Mouse (Mus musculus) forebrain, embryonic 15.5 days (tissue): Measurements from ENCODE around the gene Pear1. TPM values are rescaled to one million over a fixed set of nuclear protein-coding genes. Genes with fewer than 3 reads are reported as not detected.

Source experiments
- ATAC-seq: fragments of 200-750 bp; cut with Nextera tagmentation; replicated peaks from 2 replicates; pipeline ENCODE4 v1.8.0; 2017; ENCODE audit warnings: mild to moderate bottlenecking, moderate TSS enrichment, moderate library complexity
- H3K27ac ChIP-seq: fragments of 300-500 bp; sonication (generic); replicated peaks from 2 replicates; pipeline ENCODE4 v1.5.1; 2015; ENCODE audit warnings: mild to moderate bottlenecking, inconsistent platforms
- H3K27me3 ChIP-seq: fragments of 300-500 bp; sonication (generic); 2 replicates; pipeline ENCODE4 v1.6.1; 2015; ENCODE audit warnings: inconsistent platforms
- H3K36me3 ChIP-seq: fragments of 300-500 bp; sonication (generic); 2 replicates; pipeline ENCODE4 v1.6.1; 2015; ENCODE audit warnings: mild to moderate bottlenecking, inconsistent platforms
- H3K4me1 ChIP-seq: fragments of 300-500 bp; sonication (generic); 2 replicates; pipeline ENCODE4 v1.6.1; 2015; ENCODE audit warnings: inconsistent platforms
- H3K4me2 ChIP-seq: fragments of 300-500 bp; sonication (generic); replicated peaks from 2 replicates; pipeline ENCODE4 v1.6.1; 2015; ENCODE audit warnings: mild to moderate bottlenecking, inconsistent platforms
- H3K4me3 ChIP-seq: fragments of 300-500 bp; sonication (generic); 2 replicates; pipeline ENCODE4 v1.5.1; 2015; ENCODE audit warnings: mild to moderate bottlenecking, inconsistent platforms
- H3K9ac ChIP-seq: fragments of 300-500 bp; sonication (generic); replicated peaks from 2 replicates; pipeline ENCODE4 v1.6.1; 2015; ENCODE audit warnings: mild to moderate bottlenecking, inconsistent platforms
- H3K9me3 ChIP-seq: fragments of 300-500 bp; sonication (generic); 2 replicates; pipeline ENCODE4 v1.6.1; 2016; ENCODE audit warnings: inconsistent platforms
- WGBS: fragments of 180-500 bp; shearing (Covaris S2); methylation state at CpG from one replicate; pipeline ENCODE4 v1.1.7; 2015; ENCODE audit warnings: mixed read lengths; 5-methylcytosine and 5-hydroxymethylcytosine counted together
- polyA plus RNA-seq: library from polyadenylated mRNA; unstranded; fragments of >200 nt; fragmentation: Nextera tagmentation; extraction: Ambion mirVana; gene quantifications from 2 replicates; pipeline ENCODE4 v1.2.1, GENCODE M21; 2015

Gene Pear1
- polyA plus RNA-seq, 1 experiment from 2014 or later: 4.7 TPM

DNA sequence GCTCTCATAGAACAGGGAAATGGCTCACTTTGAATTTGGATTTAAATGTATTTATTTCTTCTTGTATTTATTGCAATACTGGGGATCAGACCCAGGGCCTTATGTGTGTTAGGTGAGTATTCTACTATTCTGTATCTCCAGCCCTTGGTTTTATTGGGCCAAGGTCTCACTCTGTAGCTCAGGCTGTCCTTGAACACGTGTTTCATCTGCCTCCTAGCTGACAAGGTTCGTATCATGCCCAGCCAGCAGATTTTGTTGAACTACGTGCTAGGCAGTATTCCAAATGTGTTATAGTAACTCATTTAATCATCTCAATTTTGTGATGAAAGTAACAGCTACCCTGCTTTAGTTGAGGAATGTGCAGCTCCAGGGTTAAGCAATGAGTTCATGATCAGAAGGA lies 82.1 kb downstream of the Pear1 start:
- WGBS: 78% methylated on average over 3 of the region's 3 CpGs
- H3K27me3 ChIP-seq: no peaks in the 10 kb centered on the region
- no peak overlapping the region for H3K27ac ChIP-seq
- H3K36me3 ChIP-seq: peaks cover 23% of the 10 kb centered on the region
- no peak overlapping the region for H3K4me3 ChIP-seq
- H3K4me2 ChIP-seq: no peak overlapping the region
- no peaks in the 10 kb centered on the region for H3K9me3 ChIP-seq
- no peak for ATAC-seq
- H3K4me1 ChIP-seq: 0 out of 2 replicates have a peak, but pooled peaks cover 5% of the 10 kb centered on the region
- H3K9ac ChIP-seq: no peak overlapping the region

DNA sequence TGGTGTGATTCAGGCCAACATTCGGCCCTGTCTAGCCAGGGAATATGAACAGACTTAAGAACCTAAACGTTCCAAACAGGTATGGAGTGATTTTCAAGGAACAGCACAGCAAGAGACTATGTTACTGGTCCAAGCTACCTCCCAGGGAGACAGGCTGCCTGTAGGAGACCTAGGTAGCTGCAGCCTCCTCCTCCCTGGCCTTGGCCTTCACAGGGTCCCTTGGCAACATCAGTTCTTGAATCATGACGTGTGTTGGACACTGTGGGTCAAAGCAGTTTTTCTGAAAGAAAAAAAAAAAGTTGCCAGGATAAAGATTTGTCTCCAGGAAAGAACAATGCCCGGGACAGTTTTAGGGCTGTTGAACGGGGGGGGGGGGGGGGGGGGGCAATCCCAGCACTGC lies 85.2 kb downstream of the Pear1 start:
- 75% methylated on average over 5 of the region's 5 CpGs for WGBS
- no peaks in the 10 kb centered on the region for H3K4me1 ChIP-seq
- H3K27me3 ChIP-seq: no peaks in the 10 kb centered on the region
- no peaks in the 10 kb centered on the region for H3K9me3 ChIP-seq
- H3K4me2 ChIP-seq: no peak overlapping the region
- H3K4me3 ChIP-seq: no peak overlapping the region
- peaks cover 52% of the 10 kb centered on the region for H3K36me3 ChIP-seq
- H3K9ac ChIP-seq: no peak overlapping the region
- no peak overlapping the region for H3K27ac ChIP-seq
- no peak for ATAC-seq

DNA sequence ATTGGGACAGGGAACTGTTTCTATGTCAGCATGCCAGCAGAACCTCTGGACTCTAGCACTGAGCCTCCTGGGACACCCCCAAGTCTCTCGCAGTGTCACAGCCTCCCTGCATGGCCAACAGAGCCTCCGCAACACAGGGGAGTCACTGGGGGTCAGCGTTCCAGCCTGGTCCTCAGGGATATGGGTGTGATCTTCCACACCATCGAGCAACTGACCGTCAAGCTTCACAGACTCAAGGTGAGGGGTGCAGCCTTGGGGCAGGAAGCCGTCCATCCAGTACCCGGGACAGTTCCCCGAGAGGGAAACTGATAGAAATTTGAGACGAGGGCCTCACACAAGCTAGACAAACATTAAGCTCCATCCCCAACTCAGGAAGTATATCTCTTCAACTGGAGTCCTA lies 88.8 kb downstream of the Pear1 start:
- Histone ChIP-seq H3K27me3 (no peaks in the 10 kb centered on the region), H3K36me3 (peaks cover 86% of the 10 kb centered on the region), H3K4me2 (no peak overlapping the region), H3K4me1 (no peaks in the 10 kb centered on the region), H3K9me3 (no peaks in the 10 kb centered on the region), H3K9ac (no peak overlapping the region), H3K4me3 (no peak overlapping the region), H3K27ac (no peak overlapping the region)
- WGBS: 94% methylated on average over 9 of the region's 9 CpGs
- ATAC-seq: no peak

DNA sequence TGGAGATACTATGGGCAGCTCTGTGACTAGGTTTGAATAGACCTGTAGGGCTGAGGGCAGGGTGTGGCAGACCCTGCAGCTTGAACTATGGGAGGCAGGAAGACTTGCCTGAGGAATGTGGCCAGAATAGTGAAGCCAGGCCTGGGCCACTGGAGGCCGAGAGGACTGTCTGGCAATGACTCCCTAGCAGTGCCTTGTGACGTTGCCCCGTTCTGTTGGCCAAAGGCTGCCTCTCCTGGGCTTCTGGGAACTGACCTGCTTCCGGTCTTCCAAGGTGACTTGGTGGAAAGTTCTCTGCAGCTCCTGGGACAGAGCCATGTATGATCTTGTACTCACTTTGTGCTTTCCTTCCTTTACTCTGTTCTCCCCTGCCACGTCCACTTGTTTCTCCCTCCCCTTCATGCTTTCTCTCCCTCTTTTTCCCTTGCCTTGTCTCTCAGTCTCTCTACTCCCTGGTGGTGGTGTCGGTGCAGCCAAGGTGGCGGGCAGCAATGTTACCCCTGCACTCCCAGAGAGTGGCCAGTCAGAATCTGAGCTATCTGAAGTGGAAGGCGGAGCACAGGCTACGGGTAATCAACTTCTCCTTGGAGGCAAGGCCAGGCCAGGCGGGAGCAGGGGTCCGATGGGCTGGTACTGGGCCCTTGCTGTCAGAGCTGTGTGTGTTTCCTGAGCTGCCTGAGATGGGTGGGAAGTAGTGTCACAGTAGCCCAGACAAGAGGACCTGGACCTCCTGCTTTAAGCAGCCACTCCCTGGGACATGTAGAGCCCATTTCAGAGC lies 89.9 kb downstream of the Pear1 start:
- no peak overlapping the region for H3K9ac ChIP-seq
- no peak overlapping the region for H3K27ac ChIP-seq
- no peaks in the 10 kb centered on the region for H3K9me3 ChIP-seq
- ATAC-seq: no peak
- H3K4me1 ChIP-seq: no peaks in the 10 kb centered on the region
- no peak overlapping the region for H3K4me2 ChIP-seq
- WGBS: 89% methylated on average over 11 of the region's 11 CpGs
- peaks cover 89% of the 10 kb centered on the region for H3K36me3 ChIP-seq
- H3K27me3 ChIP-seq: no peaks in the 10 kb centered on the region
- H3K4me3 ChIP-seq: no peak overlapping the region

DNA sequence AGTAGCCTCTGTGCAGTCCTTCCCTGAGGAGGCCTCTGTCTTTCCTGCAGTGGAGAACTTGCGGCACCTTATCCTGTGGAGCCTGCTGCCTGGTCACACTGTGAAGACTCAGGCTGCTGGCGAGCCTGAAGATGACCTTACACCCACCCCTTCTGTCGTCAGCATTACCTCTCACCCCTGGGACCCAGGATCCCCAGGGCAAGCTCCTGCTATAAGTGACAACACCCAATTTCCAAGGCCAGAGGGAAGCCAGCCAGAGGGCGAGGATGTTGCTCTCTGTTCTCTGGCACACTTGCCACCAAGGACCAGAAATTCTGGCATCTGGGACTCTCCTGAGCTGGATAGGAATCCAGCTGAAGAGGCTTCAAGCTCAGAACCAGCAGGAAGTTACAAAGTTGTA lies 91.0 kb downstream of the Pear1 start:
- Histone ChIP-seq H3K27ac (no peak overlapping the region), H3K27me3 (no peaks in the 10 kb centered on the region), H3K9me3 (no peaks in the 10 kb centered on the region), H3K36me3 (peaks cover 94% of the 10 kb centered on the region), H3K9ac (no peak overlapping the region), H3K4me3 (no peak overlapping the region), H3K4me2 (no peak overlapping the region), H3K4me1 (no peaks in the 10 kb centered on the region)
- ATAC-seq: no peak
- 84% methylated on average over 4 of the region's 4 CpGs for WGBS

DNA sequence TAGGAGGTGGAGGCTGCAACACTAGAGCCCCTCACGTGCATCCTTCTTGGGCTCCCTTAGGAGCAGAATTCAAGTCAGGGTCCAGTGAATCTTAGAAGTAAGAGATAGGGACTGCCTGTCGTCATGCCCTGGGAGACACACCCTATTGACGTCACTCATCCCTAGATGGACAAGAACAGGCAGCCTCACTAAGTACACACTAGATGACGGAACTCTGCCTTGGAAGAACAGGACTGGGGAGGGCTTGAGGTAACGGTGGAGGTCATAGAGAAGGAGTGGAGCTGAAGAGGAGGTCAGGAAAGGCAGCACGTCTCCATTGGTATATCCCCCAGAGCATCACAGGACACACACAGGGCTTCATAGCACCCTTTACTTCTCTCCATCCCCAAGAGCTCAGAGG lies 95.4 kb downstream of the Pear1 start:
- H3K4me1 ChIP-seq: no peaks in the 10 kb centered on the region
- WGBS: 89% methylated on average over 6 of the region's 6 CpGs
- H3K9me3 ChIP-seq: no peaks in the 10 kb centered on the region
- H3K27ac ChIP-seq: no peak overlapping the region
- ATAC-seq: no peak
- H3K36me3 ChIP-seq: peaks cover 95% of the 10 kb centered on the region
- H3K27me3 ChIP-seq: no peaks in the 10 kb centered on the region
- no peak overlapping the region for H3K4me2 ChIP-seq
- H3K9ac ChIP-seq: no peak overlapping the region
- H3K4me3 ChIP-seq: no peak overlapping the region

DNA sequence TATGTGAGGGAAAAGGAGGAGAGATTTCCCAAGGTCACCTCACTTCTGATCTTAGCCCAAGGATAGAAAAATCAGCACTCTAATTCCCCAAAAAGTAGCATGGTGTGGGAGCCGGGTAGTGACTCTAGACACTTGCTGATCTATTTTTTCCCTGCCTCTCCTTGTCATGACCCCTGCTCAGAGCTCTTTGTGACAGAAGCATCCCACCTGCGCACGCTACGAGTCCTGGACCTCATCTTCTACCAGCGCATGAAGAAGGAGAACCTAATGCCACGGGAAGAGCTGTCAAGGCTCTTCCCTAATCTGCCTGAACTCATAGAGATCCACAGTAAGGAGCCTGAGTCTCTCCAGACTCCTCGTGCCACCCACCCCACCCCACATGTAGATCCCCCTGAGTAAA lies 97.9 kb downstream of the Pear1 start:
- Histone ChIP-seq H3K9ac (no peak overlapping the region), H3K27ac (no peak overlapping the region), H3K4me1 (no peaks in the 10 kb centered on the region), H3K4me3 (no peak overlapping the region), H3K36me3 (peaks cover 95% of the 10 kb centered on the region), H3K27me3 (no peaks in the 10 kb centered on the region), H3K9me3 (no peaks in the 10 kb centered on the region), H3K4me2 (no peak overlapping the region)
- no peak for ATAC-seq
- 96% methylated on average over 7 of the region's 7 CpGs for WGBS

DNA sequence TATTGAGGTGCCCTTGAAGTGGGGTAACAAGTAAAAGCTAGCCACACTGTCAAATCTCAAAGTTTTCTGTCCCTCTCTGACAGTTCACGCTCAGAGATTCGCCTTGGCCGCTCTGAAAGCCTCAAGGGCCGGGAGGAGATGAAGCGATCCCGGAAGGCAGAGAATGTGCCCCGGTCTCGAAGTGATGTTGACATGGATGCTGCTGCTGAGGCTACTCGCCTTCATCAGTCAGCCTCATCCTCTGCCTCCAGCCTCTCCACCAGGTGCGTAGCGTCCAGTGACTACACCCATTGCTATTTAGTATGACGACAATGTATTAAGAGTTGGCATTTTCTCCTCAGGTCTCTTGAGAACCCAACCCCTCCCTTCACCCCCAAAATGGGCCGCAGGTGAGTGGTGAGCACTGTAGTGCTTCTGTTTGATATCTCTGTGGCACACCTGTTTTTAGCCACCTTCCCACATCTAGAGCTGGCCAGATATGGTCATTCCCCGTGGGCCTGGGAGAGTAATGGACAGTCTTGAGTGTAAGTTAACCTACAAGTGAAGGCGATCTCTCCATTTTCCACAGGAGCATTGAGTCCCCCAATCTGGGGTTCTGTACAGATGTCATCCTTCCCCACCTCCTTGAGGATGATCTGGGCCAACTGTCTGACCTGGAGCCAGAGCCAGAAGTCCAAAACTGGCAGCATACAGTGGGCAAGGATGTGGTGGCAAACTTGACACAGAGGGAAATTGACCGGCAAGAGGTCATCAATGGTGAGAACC lies 98.5 kb downstream of the Pear1 start:
- H3K4me3 ChIP-seq: no peak overlapping the region
- WGBS: 95% methylated on average over 16 of the region's 16 CpGs
- H3K27ac ChIP-seq: no peak overlapping the region
- H3K9ac ChIP-seq: no peak overlapping the region
- H3K4me1 ChIP-seq: no peaks in the 10 kb centered on the region
- H3K9me3 ChIP-seq: no peaks in the 10 kb centered on the region
- no peak for ATAC-seq
- H3K4me2 ChIP-seq: no peak overlapping the region
- no peaks in the 10 kb centered on the region for H3K27me3 ChIP-seq
- peaks cover 94% of the 10 kb centered on the region for H3K36me3 ChIP-seq

DNA sequence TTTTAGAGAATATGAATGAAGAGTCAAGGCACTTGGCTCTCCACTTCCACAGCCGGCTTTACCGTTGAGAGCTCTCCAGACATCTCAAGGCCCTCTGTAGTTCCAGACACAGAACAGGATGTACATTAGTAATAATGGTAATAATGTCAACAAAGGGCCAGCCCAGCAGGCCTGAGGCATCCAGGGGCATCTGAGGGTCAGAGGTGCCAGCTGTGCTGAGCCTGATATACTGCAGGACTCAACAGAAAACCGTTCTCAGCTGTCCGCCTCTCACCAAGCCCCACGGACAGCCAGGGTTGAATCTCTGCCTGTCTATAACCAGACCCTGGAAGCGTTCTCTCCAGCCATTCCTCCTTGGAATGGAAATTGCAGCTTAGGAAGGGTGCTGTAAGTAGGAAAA lies 99.5 kb downstream of the Pear1 start:
- no peaks in the 10 kb centered on the region for H3K27me3 ChIP-seq

DNA sequence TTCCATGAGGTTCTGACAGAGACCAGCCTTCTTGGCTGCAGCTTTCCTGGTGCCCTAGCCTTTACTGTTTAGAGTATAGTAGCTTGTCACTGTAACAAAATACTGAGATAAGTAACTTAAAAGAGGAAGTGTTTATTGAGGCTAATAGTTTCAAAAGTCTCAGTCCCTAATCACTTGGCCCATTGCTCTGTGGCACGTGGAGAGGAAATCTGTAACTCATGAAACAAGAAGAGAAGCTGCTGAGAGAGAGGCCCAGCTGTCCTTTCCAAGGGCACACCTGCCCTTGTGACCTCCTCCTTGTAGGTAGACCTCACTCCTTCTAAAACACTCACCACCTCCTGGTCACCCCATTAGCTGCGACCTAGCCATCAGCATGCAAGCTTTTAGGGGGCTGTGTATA lies 105.6 kb downstream of the Pear1 start:
- no peak for ATAC-seq
- no peaks in the 10 kb centered on the region for H3K9me3 ChIP-seq
- no peak overlapping the region for H3K27ac ChIP-seq
- no peaks in the 10 kb centered on the region for H3K4me1 ChIP-seq
- peaks cover 79% of the 10 kb centered on the region for H3K36me3 ChIP-seq
- H3K4me2 ChIP-seq: no peak overlapping the region
- H3K4me3 ChIP-seq: no peak overlapping the region
- H3K27me3 ChIP-seq: no peaks in the 10 kb centered on the region
- H3K9ac ChIP-seq: no peak overlapping the region
- 91% methylated on average over 2 of the region's 2 CpGs for WGBS

More for the DNA sequence above, 99.5 kb downstream of the Pear1 start:
- Histone ChIP-seq H3K4me3 (no peak overlapping the region), H3K4me2 (no peak overlapping the region), H3K27ac (no peak overlapping the region), H3K9ac (no peak overlapping the region), H3K9me3 (no peaks in the 10 kb centered on the region), H3K4me1 (no peaks in the 10 kb centered on the region), H3K36me3 (peaks cover 86% of the 10 kb centered on the region)
- 90% methylated on average over 6 of the region's 6 CpGs for WGBS
- ATAC-seq: no peak
